Mouse (Mus musculus): ENCODE data around the gene Gm3285. TPM values are rescaled to one million over a fixed set of nuclear protein-coding genes. Genes with fewer than 3 reads are reported as not detected.

Gm3285 gene
- polyA plus RNA-seq, 1 experiment from 2014 or later: not detected

GRCm38 (mm10) chr10:77864762-77865143, 3.0 kb downstream of the Gm3285 start:
- H3K4me3 ChIP-seq (replicated peaks): peak overlapping the region; percentile 24
- 0 out of 2 replicates have a peak overlapping the region, but pooled peaks have one; percentile 13 for H3K9ac ChIP-seq
- H3K4me1 ChIP-seq (replicated peaks): no peaks in the 10 kb centered on the region
- no peaks in the 10 kb centered on the region for H3K36me3 ChIP-seq
- WGBS: 33% methylated on average over 11 of the region's 11 CpGs
- H3K9me3 ChIP-seq: no peaks in the 10 kb centered on the region
- H3K27me3 ChIP-seq (replicated peaks): no peaks in the 10 kb centered on the region
- ATAC-seq: peak; percentile 9; the same call in 1 of the 2 replicates
- H3K27ac ChIP-seq: no peak overlapping the region
- peak overlapping the region; percentile 53 for H3K4me2 ChIP-seq (replicated peaks)

GRCm38 (mm10) chr10:77867546-77867945, 5.8 kb downstream of the Gm3285 start:
- WGBS: 8% methylated on average over 1 of the region's 1 CpGs
- ATAC-seq: no peak

GRCm38 (mm10) chr10:77869651-77870050, 7.9 kb downstream of the Gm3285 start:
- H3K4me3 ChIP-seq (replicated peaks): no peak overlapping the region
- no peaks in the 10 kb centered on the region for H3K27me3 ChIP-seq (replicated peaks)
- 87% methylated on average over 7 of the region's 7 CpGs for WGBS
- H3K36me3 ChIP-seq: no peaks in the 10 kb centered on the region
- no peak for ATAC-seq
- no peak overlapping the region for H3K27ac ChIP-seq
- no peaks in the 10 kb centered on the region for H3K9me3 ChIP-seq
- H3K4me2 ChIP-seq (replicated peaks): no peak overlapping the region
- H3K4me1 ChIP-seq (replicated peaks): no peaks in the 10 kb centered on the region
- no peak overlapping the region for H3K9ac ChIP-seq

More at GRCm38 (mm10) chr10:77867546-77867945, 5.8 kb downstream of the Gm3285 start:
- Histone ChIP-seq H3K27ac (no peak overlapping the region), H3K36me3 (no peaks in the 10 kb centered on the region), H3K9me3 (no peaks in the 10 kb centered on the region), H3K9ac (no peak overlapping the region), H3K4me1 (replicated peaks) (no peaks in the 10 kb centered on the region), H3K4me2 (replicated peaks) (no peak overlapping the region), H3K27me3 (replicated peaks) (no peaks in the 10 kb centered on the region), H3K4me3 (replicated peaks) (no peak overlapping the region)

- 63% methylated on average over 6 of the region's 6 CpGs for WGBS
- ATAC-seq: no peak
Measured at GRCm38 (mm10) chr10:77878985-77879384, 17.2 kb downstream of the Gm3285 start.

GRCm38 (mm10) chr10:77880305-77880704, 18.5 kb downstream of the Gm3285 start:
- ATAC-seq: no peak

More at GRCm38 (mm10) chr10:77878985-77879384, 17.2 kb downstream of the Gm3285 start:
- H3K27me3 ChIP-seq (replicated peaks): no peaks in the 10 kb centered on the region
- H3K4me1 ChIP-seq (replicated peaks): no peaks in the 10 kb centered on the region
- H3K4me2 ChIP-seq (replicated peaks): no peak overlapping the region
- no peak overlapping the region for H3K9ac ChIP-seq
- H3K36me3 ChIP-seq: no peaks in the 10 kb centered on the region
- H3K27ac ChIP-seq: no peak overlapping the region
- H3K4me3 ChIP-seq (replicated peaks): no peak overlapping the region
- H3K9me3 ChIP-seq: no peaks in the 10 kb centered on the region

GRCm38 (mm10) chr10:77882553-77882952, 20.8 kb downstream of the Gm3285 start:
- H3K4me2 ChIP-seq (replicated peaks): no peak overlapping the region
- ATAC-seq: no peak
- H3K9ac ChIP-seq: no peak overlapping the region
- no peaks in the 10 kb centered on the region for H3K9me3 ChIP-seq
- H3K36me3 ChIP-seq: no peaks in the 10 kb centered on the region
- H3K27me3 ChIP-seq (replicated peaks): no peaks in the 10 kb centered on the region
- no peaks in the 10 kb centered on the region for H3K4me1 ChIP-seq (replicated peaks)
- no peak overlapping the region for H3K4me3 ChIP-seq (replicated peaks)
- WGBS: 86% methylated on average over 5 of the region's 5 CpGs
- no peak overlapping the region for H3K27ac ChIP-seq

More at GRCm38 (mm10) chr10:77880305-77880704, 18.5 kb downstream of the Gm3285 start:
- H3K9me3 ChIP-seq: no peaks in the 10 kb centered on the region
- H3K36me3 ChIP-seq: no peaks in the 10 kb centered on the region
- WGBS: 64% methylated on average over 3 of the region's 3 CpGs
- H3K4me1 ChIP-seq (replicated peaks): no peaks in the 10 kb centered on the region
- no peak overlapping the region for H3K9ac ChIP-seq
- no peaks in the 10 kb centered on the region for H3K27me3 ChIP-seq (replicated peaks)
- no peak overlapping the region for H3K27ac ChIP-seq
- no peak overlapping the region for H3K4me2 ChIP-seq (replicated peaks)
- H3K4me3 ChIP-seq (replicated peaks): no peak overlapping the region

GRCm38 (mm10) chr10:77886007-77886747, 24.4 kb downstream of the Gm3285 start:
- Histone ChIP-seq H3K27ac (no peak overlapping the region), H3K9me3 (no peaks in the 10 kb centered on the region), H3K9ac (no peak overlapping the region), H3K4me1 (replicated peaks) (no peaks in the 10 kb centered on the region), H3K4me3 (replicated peaks) (no peak overlapping the region), H3K27me3 (replicated peaks) (no peaks in the 10 kb centered on the region), H3K4me2 (replicated peaks) (no peak overlapping the region), H3K36me3 (no peaks in the 10 kb centered on the region)
- no peak for ATAC-seq
- 45% methylated on average over 12 of the region's 12 CpGs for WGBS

GRCm38 (mm10) chr10:77890987-77891565, 29.3 kb downstream of the Gm3285 start:
- Histone ChIP-seq H3K4me2 (replicated peaks) (no peak overlapping the region), H3K4me3 (replicated peaks) (no peak overlapping the region), H3K27ac (no peak overlapping the region), H3K27me3 (replicated peaks) (no peaks in the 10 kb centered on the region), H3K9ac (no peak overlapping the region), H3K36me3 (no peaks in the 10 kb centered on the region), H3K9me3 (no peaks in the 10 kb centered on the region), H3K4me1 (replicated peaks) (no peaks in the 10 kb centered on the region)
- ATAC-seq: no peak
- 82% methylated on average over 8 of the region's 8 CpGs for WGBS

GRCm38 (mm10) chr10:77895562-77895961, 33.8 kb downstream of the Gm3285 start:
- Histone ChIP-seq H3K27ac (no peak overlapping the region), H3K9ac (no peak overlapping the region), H3K27me3 (replicated peaks) (no peaks in the 10 kb centered on the region), H3K36me3 (no peaks in the 10 kb centered on the region), H3K4me3 (replicated peaks) (no peak overlapping the region), H3K4me2 (replicated peaks) (no peak overlapping the region), H3K9me3 (no peaks in the 10 kb centered on the region), H3K4me1 (replicated peaks) (no peaks in the 10 kb centered on the region)
- ATAC-seq: no peak
- WGBS: 36% methylated on average over 5 of the region's 5 CpGs

GRCm38 (mm10) chr10:77900126-77900525, 38.4 kb downstream of the Gm3285 start:
- no peak overlapping the region for H3K9ac ChIP-seq
- no peaks in the 10 kb centered on the region for H3K9me3 ChIP-seq
- no peak overlapping the region for H3K4me3 ChIP-seq (replicated peaks)
- no peak overlapping the region for H3K27ac ChIP-seq
- WGBS: 71% methylated on average over 7 of the region's 7 CpGs
- no peaks in the 10 kb centered on the region for H3K27me3 ChIP-seq (replicated peaks)
- H3K36me3 ChIP-seq: no peaks in the 10 kb centered on the region
- no peak overlapping the region for H3K4me2 ChIP-seq (replicated peaks)
- no peak for ATAC-seq
- H3K4me1 ChIP-seq (replicated peaks): peaks cover 6% of the 10 kb centered on the region; the same call in 1 of the 2 replicates

- no peak for ATAC-seq
- Histone ChIP-seq H3K9ac (no peak overlapping the region), H3K27ac (no peak overlapping the region), H3K27me3 (replicated peaks) (no peaks in the 10 kb centered on the region), H3K4me2 (replicated peaks) (peak overlapping the region; percentile 92), H3K4me3 (replicated peaks) (0 out of 2 replicates have a peak overlapping the region, but pooled peaks have one; percentile 69), H3K36me3 (no peaks in the 10 kb centered on the region), H3K4me1 (replicated peaks) (peaks cover 6% of the 10 kb centered on the region; the same call in 1 of the 2 replicates), H3K9me3 (no peaks in the 10 kb centered on the region)
- 87% methylated on average over 27 of the region's 27 CpGs for WGBS
Measured at GRCm38 (mm10) chr10:77900903-77901818, 39.4 kb downstream of the Gm3285 start.

GRCm38 (mm10) chr10:77901871-77902210, 40.1 kb downstream of the Gm3285 start:
- Histone ChIP-seq H3K9ac (peak overlapping the region; percentile 72), H3K9me3 (no peaks in the 10 kb centered on the region), H3K4me2 (replicated peaks) (peak overlapping the region; percentile 92), H3K27ac (no peak overlapping the region), H3K4me3 (replicated peaks) (peak overlapping the region; percentile 69), H3K4me1 (replicated peaks) (peaks cover 6% of the 10 kb centered on the region; the same call in 1 of the 2 replicates), H3K36me3 (no peaks in the 10 kb centered on the region), H3K27me3 (replicated peaks) (no peaks in the 10 kb centered on the region)
- peak; percentile 48 for ATAC-seq
- WGBS: 3% methylated on average over 14 of the region's 14 CpGs
